Mouse (Mus musculus): Measurements from ENCODE around the gene Vsnl1.

- TF ChIP-seq POLR2A (IDR thresholded peaks at IDR 0.05; ENCODE audit: low read depth, low read length) (no peak), CTCF (conservative IDR thresholded peaks at IDR 0.05; ENCODE audit: insufficient read depth, insufficient read length, low read depth, low read length) (no peak)
Observed at GRCm38 (mm10) chr12:11311106-11311505, 125.3 kb downstream of the Vsnl1 start.
